In the genomic region with DNA sequence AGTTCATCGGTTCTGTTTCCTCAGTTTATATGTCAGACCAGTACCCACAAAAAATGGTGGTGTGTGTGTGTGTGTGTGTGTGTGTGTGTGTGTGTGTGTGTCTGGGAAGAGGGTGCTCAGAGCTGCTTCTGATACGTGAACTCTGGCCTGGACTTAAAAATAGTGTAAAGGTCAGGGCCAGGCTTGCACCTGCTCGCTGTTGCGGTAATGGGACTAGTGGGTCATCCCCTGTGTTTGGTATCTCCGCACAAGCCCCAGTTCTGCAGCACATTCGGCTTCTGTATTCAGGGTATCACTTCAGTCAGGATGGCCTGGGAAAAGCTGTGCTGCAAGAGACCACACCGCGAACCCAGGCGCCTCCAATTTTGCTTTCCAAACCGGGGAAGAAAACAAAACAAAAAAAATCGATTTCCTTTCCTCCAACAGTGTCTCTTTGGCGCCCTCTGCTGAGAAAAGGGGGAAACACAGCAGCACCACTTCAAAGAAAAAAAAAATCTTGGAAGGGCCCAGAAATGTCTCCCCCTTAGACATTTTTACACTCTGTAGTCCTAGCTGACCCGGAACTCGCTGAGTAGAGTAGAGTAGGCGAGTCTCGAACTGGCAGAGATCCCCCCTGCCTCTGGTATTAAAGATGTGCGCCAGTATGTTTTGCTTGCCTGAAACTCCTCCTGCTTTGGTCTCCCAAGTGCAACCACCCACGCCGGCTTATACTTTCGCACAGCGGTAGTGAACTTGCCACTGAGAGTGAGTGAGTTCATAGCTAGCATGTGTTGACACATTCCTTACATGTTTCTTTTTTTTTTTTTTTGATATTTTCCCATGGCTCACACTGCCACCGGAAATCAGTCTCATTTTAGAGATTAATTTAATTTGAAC, we compare ENCODE assay signal across 8 mouse cellular contexts. TPM values are rescaled to one million over a fixed set of nuclear protein-coding genes. Genes with fewer than 3 reads are reported as not detected.
DNase-seq lines count a peak whose midpoint lies in the region; ATAC-seq lines count a peak whose summit lies in the region.

No protein-coding gene starts in this region.

- WGBS in hindbrain, embryonic 12.5 days = 22% methylated on average over 22 of the region's 22 CpGs

- H3K4me1 ChIP-seq in hindbrain, embryonic 12.5 days = peaks cover 24% of the 10 kb centered on the region

- peak; percentile 89 for DNase-seq in Muller cell, postnatal 12 days (ENCODE audit: inconsistent ontology term)
- peak; percentile 95 to 98 for DNase-seq in cerebellum, postnatal 10 days
- peak; percentile 64 to 80 for DNase-seq in frontal cortex, postnatal 10 days (ENCODE audit: low spot score in 2 of 2)
- DNase-seq in layer of hippocampus, postnatal 25 days (ENCODE audit: extremely low spot score in 1 of 2, low spot score in 1 of 2) = peak; percentile 80 to 96
- peak; percentile 92 for DNase-seq in lung, postnatal 25 days (ENCODE audit: low spot score)
- peak; percentile 94 for DNase-seq in retina, embryonic 14.5 days (ENCODE audit: low spot score)
- DNase-seq in thymus, postnatal 4 days = peak; percentile 92

- H3K27me3 ChIP-seq in hindbrain, embryonic 12.5 days = no peaks in the 10 kb centered on the region

- H3K4me3 ChIP-seq in hindbrain, embryonic 12.5 days = peak overlapping the region; percentile 25

- H3K9me3 ChIP-seq in hindbrain, embryonic 12.5 days (replicated peaks) = no peaks in the 10 kb centered on the region

- ATAC-seq in hindbrain, embryonic 12.5 days (ENCODE audit: low FRiP score) = no peak

- H3K9ac ChIP-seq in hindbrain, embryonic 12.5 days = peak overlapping the region; percentile 50

- no peaks in the 10 kb centered on the region for H3K36me3 ChIP-seq in hindbrain, embryonic 12.5 days

- H3K4me2 ChIP-seq in hindbrain, embryonic 12.5 days (replicated peaks) = peak overlapping the region; percentile 50

- peak overlapping the region; percentile 86 for H3K27ac ChIP-seq in hindbrain, embryonic 12.5 days

RNA-seq across cellular contexts. Expression of gene Ppp6r2, which starts 1.2 kb away (rescaled TPM):
- 62.3 and 65.2 TPM in 2 replicates for polyA plus RNA-seq in hindbrain, embryonic 12.5 days (2016; fragmentation: Nextera tagmentation; extraction: Ambion mirVana)
- 100 to 1,000 TPM; 164 to 166 TPM for total RNA-seq in layer of hippocampus, postnatal 25 days (2021)

RNA-seq across cellular contexts. Expression of gene Dennd6b, which starts 13.8 kb away (rescaled TPM):
- 54.6 and 57.7 TPM in 2 replicates for polyA plus RNA-seq in hindbrain, embryonic 12.5 days (2016; fragmentation: Nextera tagmentation; extraction: Ambion mirVana)
- 10 to 100 TPM; 33.3 to 42.0 TPM for total RNA-seq in layer of hippocampus, postnatal 25 days (2021)

RNA-seq across cellular contexts. Expression of gene Plxnb2, which starts 29.5 kb away (rescaled TPM):
- polyA plus RNA-seq in hindbrain, embryonic 12.5 days (2016; fragmentation: Nextera tagmentation; extraction: Ambion mirVana) = 167 and 169 TPM in 2 replicates
- total RNA-seq in layer of hippocampus, postnatal 25 days (2021) = 10 to 100 TPM; 50.0 to 56.5 TPM
